Mouse (Mus musculus) small intestine, adult 2 months (tissue): Measurements from ENCODE around the gene Tal1. TPM values are rescaled to one million over a fixed set of nuclear protein-coding genes. Genes with fewer than 3 reads are reported as not detected.

Experiments
- H3K27ac ChIP-seq: fragments of 200-500 bp; 2 replicates; pipeline ENCODE4 v1.5.1; 2012; ENCODE audit warnings: low read depth, low read length, control low read depth, inconsistent platforms; ENCODE audit not compliant: insufficient read depth
- H3K27me3 ChIP-seq: fragments of 200-500 bp; 2 replicates; pipeline ENCODE4 v1.6.1; 2012; ENCODE audit warnings: mild to moderate bottlenecking, moderate library complexity, low read length, inconsistent platforms; ENCODE audit not compliant: control insufficient read depth, insufficient read depth
- H3K36me3 ChIP-seq: fragments of 200-500 bp; 2 replicates; pipeline ENCODE4 v1.6.1; 2012; ENCODE audit warnings: mild to moderate bottlenecking, low read length, control low read depth, inconsistent platforms; ENCODE audit not compliant: control insufficient read depth, insufficient read depth
- H3K4me1 ChIP-seq: fragments of 200-500 bp; 2 replicates; pipeline ENCODE4 v1.6.1; 2012; ENCODE audit warnings: low read length, inconsistent platforms, mixed read lengths; ENCODE audit not compliant: control insufficient read depth, insufficient read depth, insufficient read length
- H3K4me3 ChIP-seq: fragments of 200-500 bp; 2 replicates; pipeline ENCODE4 v1.5.1; 2012; ENCODE audit warnings: low read depth, mild to moderate bottlenecking, control low read depth, inconsistent platforms, low read length, moderate library complexity
- CTCF ChIP-seq: fragments of 200-500 bp; IDR thresholded peaks from 2 replicates; pipeline ENCODE4 v1.5.1; 2012; ENCODE audit warnings: low read depth, mild to moderate bottlenecking, control low read depth, inconsistent platforms, low read length, moderate library complexity, mixed read lengths; ENCODE audit not compliant: insufficient replicate concordance, insufficient read length; ENCODE audit errors: extremely low read depth
- POLR2A ChIP-seq: fragments of 200-500 bp; IDR thresholded peaks from 2 replicates; pipeline ENCODE4 v1.6.1; 2012; ENCODE audit warnings: low read depth, mild to moderate bottlenecking, control low read depth, inconsistent platforms, low read length, moderate library complexity
- WGBS: fragments of 180-500 bp; shearing (Covaris S2); methylation state at CpG from one replicate; pipeline ENCODE4 v1.1.7; 2018; 5-methylcytosine and 5-hydroxymethylcytosine counted together
- polyA plus RNA-seq: library from polyadenylated mRNA; depleted of rRNA; stranded (reverse); fragments of >200 nt; gene quantifications from 2 replicates; pipeline ENCODE4 v1.2.3, GENCODE M21; 2012; rRNA removed

Tal1 gene
- polyA plus RNA-seq, 1 experiment: 1.8 TPM

DNA sequence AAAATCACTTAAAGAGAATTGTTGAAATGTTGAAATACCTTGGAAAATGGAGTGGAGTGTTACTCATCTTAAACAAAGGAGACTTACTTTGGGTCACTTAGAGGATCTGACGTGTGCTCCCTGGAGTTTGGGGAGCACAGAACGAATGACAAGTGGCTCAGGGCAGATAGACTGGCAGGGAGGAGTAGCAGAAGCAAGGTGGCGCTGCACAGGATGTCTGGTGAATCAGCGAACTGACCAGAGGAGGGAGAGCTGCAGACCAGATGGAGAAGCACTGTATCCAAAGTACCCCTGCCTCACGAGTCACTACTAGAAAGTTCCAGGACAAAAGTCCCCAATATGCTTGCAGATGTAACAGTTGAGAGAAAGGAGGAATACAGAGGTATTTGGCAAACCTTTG is 57.0 kb downstream of the Tal1 start:
- no peak for TF ChIP-seq POLR2A
- TF ChIP-seq CTCF: no peak
- H3K4me3 ChIP-seq: no peak overlapping the region
- H3K27ac ChIP-seq: no peak overlapping the region
- H3K27me3 ChIP-seq: no peaks in the 10 kb centered on the region
- no peaks in the 10 kb centered on the region for H3K36me3 ChIP-seq
- 25% methylated on average over 5 of the region's 5 CpGs for WGBS
- no peaks in the 10 kb centered on the region for H3K4me1 ChIP-seq

DNA sequence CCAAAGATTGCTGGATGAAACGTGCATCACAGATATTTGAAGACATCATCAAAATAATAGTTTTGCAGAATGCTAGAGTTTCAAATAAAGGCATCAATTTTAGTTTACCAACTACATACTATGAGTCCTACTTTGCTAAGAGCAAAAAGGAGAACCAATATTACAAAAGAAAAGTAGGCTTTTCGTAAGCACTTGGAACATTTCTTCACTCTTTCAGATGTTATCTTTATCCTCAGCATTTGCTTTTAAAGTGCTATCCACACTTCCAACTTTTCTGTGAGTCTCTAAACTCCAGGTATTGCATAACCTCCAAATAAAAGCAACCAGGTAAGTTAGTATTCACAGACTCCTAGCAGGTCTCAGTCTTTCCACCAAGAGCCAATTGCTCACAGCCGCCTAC is 63.4 kb downstream of the Tal1 start:
- Histone ChIP-seq H3K4me1 (no peaks in the 10 kb centered on the region), H3K27ac (no peak overlapping the region), H3K4me3 (no peak overlapping the region), H3K27me3 (no peaks in the 10 kb centered on the region), H3K36me3 (no peaks in the 10 kb centered on the region)
- TF ChIP-seq CTCF (no peak), POLR2A (no peak)
- 82% methylated on average over 3 of the region's 3 CpGs for WGBS

DNA sequence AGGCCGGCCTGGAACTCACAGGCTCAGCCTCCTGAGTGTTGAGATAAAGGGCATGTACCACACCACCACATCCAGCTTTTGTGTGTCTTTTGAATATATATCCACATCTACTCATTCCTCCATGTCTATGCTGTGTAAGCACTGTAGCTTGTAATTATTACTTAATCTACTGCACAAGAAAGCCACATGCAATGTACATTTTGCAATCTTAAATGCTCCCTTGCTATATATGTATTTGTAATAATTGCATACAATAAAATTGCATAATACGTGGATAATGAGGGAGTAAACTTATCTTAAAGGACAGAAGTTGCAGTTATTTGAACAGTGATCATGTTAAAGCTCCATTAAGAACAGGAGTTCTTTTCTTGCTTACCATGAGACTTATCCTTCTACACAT is 64.9 kb downstream of the Tal1 start:
- no peaks in the 10 kb centered on the region for H3K27me3 ChIP-seq
- H3K4me1 ChIP-seq: no peaks in the 10 kb centered on the region
- 46% methylated on average over 2 of the region's 2 CpGs for WGBS
- no peak overlapping the region for H3K4me3 ChIP-seq
- TF ChIP-seq CTCF (no peak), POLR2A (no peak)
- H3K36me3 ChIP-seq: no peaks in the 10 kb centered on the region
- no peak overlapping the region for H3K27ac ChIP-seq

Other genes with a start within 250 kb of the Tal1 start
- not detected in 2 replicates for gene Gm12830, start 234.7 kb upstream of the Tal1 start, polyA plus RNA-seq
- gene Foxd2, start 147.6 kb upstream of the Tal1 start, polyA plus RNA-seq: 0.06 and 0.16 TPM in 2 replicates
- gene Foxe3, start 130.4 kb upstream of the Tal1 start, polyA plus RNA-seq: not detected in 2 replicates
- gene Cmpk1, start 69.2 kb upstream of the Tal1 start, polyA plus RNA-seq: 20.1 and 43.1 TPM in 2 replicates
- 0.29 and 0.98 TPM in 2 replicates for gene Stil, start 56.3 kb upstream of the Tal1 start, polyA plus RNA-seq
- 8.4 and 10.7 TPM in 2 replicates for gene Pdzk1ip1, start 32.3 kb downstream of the Tal1 start, polyA plus RNA-seq
- not detected in 2 replicates for gene Cyp4x1, start 77.9 kb downstream of the Tal1 start, polyA plus RNA-seq
- gene Cyp4a29, start 185.7 kb downstream of the Tal1 start, polyA plus RNA-seq: not detected in 2 replicates
- not detected in 2 replicates for gene Cyp4a12a, start 242.6 kb downstream of the Tal1 start, polyA plus RNA-seq